Mouse (Mus musculus) cerebellum, adult 11-12 months (tissue): ENCODE data around the gene Crygn.

Experiments used
- DNase-seq: peaks from one replicate; pipeline ENCODE4 v3.0.0; 2022

The Crygn gene

GRCm38 (mm10) chr5:24743956-24744355 lies 13.9 kb downstream of the Crygn start:
- DNase-seq = no peak

- DNase-seq = no peak
Observed at GRCm38 (mm10) chr5:24741172-24741885, 16.5 kb downstream of the Crygn start.

GRCm38 (mm10) chr5:24739141-24739753 lies 18.6 kb downstream of the Crygn start:
- DNase-seq = no peak

- no peak for DNase-seq
Observed at GRCm38 (mm10) chr5:24738517-24738916, 19.3 kb downstream of the Crygn start.

GRCm38 (mm10) chr5:24737595-24737994 lies 20.2 kb downstream of the Crygn start:
- DNase-seq = no peak

- no peak for DNase-seq
Observed at GRCm38 (mm10) chr5:24733771-24734426, 23.9 kb downstream of the Crygn start.

GRCm38 (mm10) chr5:24733134-24733533 lies 24.7 kb downstream of the Crygn start:
- DNase-seq = no peak

- DNase-seq = no peak
Observed at GRCm38 (mm10) chr5:24730986-24731385, 26.8 kb downstream of the Crygn start.

- no peak for DNase-seq
Observed at GRCm38 (mm10) chr5:24730488-24730871, 27.3 kb downstream of the Crygn start, which contains the start of gene Wdr86. Gene Wdr86 (minus strand): TSS chr5:24730727.

GRCm38 (mm10) chr5:24729797-24730487 lies 27.9 kb downstream of the Crygn start:
- DNase-seq = no peak

- DNase-seq = no peak
Observed at GRCm38 (mm10) chr5:24726901-24727836, 30.6 kb downstream of the Crygn start.

- no peak for DNase-seq
Observed at GRCm38 (mm10) chr5:24725897-24726296, 31.9 kb downstream of the Crygn start.

GRCm38 (mm10) chr5:24724805-24725204 lies 33.0 kb downstream of the Crygn start:
- DNase-seq = no peak

- no peak for DNase-seq
Observed at GRCm38 (mm10) chr5:24724270-24724634, 33.6 kb downstream of the Crygn start.

- no peak for DNase-seq
Observed at GRCm38 (mm10) chr5:24723527-24724269, 34.1 kb downstream of the Crygn start.

- no peak for DNase-seq
Observed at GRCm38 (mm10) chr5:24719852-24720251, 38.0 kb downstream of the Crygn start.

GRCm38 (mm10) chr5:24718076-24718475 lies 39.7 kb downstream of the Crygn start:
- no peak for DNase-seq

- DNase-seq = no peak
Observed at GRCm38 (mm10) chr5:24713987-24714386, 43.8 kb downstream of the Crygn start.

GRCm38 (mm10) chr5:24713199-24713598 lies 44.6 kb downstream of the Crygn start:
- peak; percentile 78 for DNase-seq

GRCm38 (mm10) chr5:24711615-24712014 lies 46.2 kb downstream of the Crygn start:
- DNase-seq = no peak

GRCm38 (mm10) chr5:24709962-24710361 lies 47.8 kb downstream of the Crygn start:
- peak; percentile 24 for DNase-seq

- no peak for DNase-seq
Observed at GRCm38 (mm10) chr5:24704615-24705014, 53.2 kb downstream of the Crygn start.
